Mouse (Mus musculus): ENCODE data around the gene Klf1.

The Klf1 gene

DNA sequence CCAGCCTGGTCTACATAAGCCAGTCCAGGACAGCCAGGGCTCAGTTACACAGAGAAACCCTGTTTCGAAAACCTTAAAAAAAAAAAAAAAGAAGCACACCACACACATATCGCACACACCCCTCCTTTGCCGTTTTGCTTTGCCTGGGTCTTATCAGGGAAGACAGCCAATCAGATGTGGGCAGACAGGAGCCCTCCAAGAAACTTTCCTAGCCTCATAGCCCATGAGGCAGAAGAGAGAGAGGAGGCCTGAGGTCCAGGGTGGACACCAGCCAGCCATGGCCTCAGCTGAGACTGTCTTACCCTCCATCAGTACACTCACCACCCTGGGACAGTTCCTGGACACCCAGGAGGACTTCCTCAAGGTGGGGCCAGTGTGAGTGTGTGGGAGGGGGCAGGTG is at the start of gene Klf1:
Gene Klf1 (plus strand): TSS at position 177 of the 400 bp plus-strand sequence.
- in situ Hi-C loops (cut with MboI; ENCODE audit: low sequenced_read_pairs): no loop called here

- in situ Hi-C loops (cut with MboI; ENCODE audit: low sequenced_read_pairs): no loop called here
These were observed 45.3 kb upstream of the Klf1 start for GRCm38 (mm10) chr8:84856434-84856833.

DNA sequence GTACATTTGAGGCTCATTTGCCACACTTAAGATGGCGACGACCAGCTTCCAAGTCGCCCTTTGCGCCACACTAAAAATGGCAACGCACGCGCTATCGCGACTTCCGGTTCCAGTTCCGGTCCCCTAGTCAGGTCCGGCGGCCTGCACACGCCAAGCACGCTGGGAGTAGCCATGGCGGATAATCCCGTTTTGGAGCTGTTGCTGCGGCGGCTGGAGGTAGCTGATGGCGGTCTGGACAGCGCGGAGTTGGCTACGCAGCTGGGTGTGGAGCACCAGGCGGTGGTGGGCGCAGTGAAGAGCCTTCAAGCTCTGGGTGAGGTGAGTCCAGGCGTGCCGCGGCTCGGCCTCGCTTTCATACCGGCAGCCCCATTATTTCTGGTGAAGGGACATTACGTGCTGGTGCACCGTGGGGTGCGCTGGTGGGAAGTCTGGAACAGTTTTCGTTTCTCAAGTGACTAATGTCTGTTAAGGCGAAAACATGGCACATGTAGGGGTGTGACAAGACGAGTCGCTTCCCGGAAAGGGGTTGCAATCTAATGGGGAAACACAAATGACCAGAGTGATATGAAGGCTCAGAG is 44.8 kb upstream of the Klf1 start, which contains the start of gene Farsa:
Gene Farsa (plus strand): TSS at position 126 of the 578 bp plus-strand sequence.
- in situ Hi-C loops (cut with MboI; ENCODE audit: low sequenced_read_pairs): no loop called here

GRCm38 (mm10) chr8:84871376-84872308 is 30.1 kb upstream of the Klf1 start, which contains the start of gene Syce2:
Gene Syce2, plus strand, starts transcription at chr8:84872111.
- in situ Hi-C loops (cut with MboI; ENCODE audit: low sequenced_read_pairs): no loop called here

- in situ Hi-C loops (cut with MboI; ENCODE audit: low sequenced_read_pairs): no loop called here
These were observed 29.3 kb upstream of the Klf1 start for GRCm38 (mm10) chr8:84872309-84872965.

DNA sequence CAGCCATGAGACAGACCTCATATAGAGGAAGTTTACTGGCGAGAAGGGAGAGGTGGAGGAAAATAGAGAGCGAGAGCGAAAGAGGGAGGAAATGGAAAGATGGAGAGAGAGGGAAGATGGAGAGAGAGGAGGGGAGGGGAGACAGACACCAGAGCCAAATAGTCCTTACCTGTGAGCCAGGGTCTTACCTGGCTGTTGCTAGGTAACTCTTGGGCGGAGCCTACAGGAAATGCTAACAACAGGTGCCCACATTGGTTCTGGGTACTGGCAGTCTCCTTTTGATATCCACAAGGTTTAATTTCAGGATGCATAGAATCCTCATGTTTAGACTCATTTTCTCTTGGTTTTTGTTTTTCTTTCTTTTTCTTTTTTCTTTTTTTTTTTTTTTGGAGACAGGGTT is 28.7 kb upstream of the Klf1 start:
- in situ Hi-C loops (cut with MboI; ENCODE audit: low sequenced_read_pairs): no loop called here

DNA sequence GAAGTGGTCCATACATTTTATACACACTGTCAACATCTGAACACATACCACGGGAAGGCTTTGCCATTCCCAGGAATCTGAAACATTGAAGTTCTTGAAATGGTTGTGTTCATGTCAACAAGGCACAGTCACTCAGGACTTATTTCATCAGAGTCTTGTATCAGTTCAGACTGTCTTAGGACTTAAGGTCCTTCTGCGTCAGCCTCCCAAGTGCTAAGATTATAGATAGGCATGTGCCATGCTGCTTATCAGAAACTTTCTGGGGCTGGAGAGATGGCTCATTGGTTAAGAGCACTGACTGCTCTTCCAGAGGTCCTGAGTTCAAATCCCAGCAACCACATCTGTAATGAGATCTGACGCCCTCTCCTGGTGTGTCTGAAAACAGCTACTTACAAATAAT is 27.4 kb upstream of the Klf1 start:
- in situ Hi-C loops (cut with MboI; ENCODE audit: low sequenced_read_pairs): no loop called here

GRCm38 (mm10) chr8:84877297-84878035 is 24.3 kb upstream of the Klf1 start:
- in situ Hi-C loops (cut with MboI; ENCODE audit: low sequenced_read_pairs): no loop called here

DNA sequence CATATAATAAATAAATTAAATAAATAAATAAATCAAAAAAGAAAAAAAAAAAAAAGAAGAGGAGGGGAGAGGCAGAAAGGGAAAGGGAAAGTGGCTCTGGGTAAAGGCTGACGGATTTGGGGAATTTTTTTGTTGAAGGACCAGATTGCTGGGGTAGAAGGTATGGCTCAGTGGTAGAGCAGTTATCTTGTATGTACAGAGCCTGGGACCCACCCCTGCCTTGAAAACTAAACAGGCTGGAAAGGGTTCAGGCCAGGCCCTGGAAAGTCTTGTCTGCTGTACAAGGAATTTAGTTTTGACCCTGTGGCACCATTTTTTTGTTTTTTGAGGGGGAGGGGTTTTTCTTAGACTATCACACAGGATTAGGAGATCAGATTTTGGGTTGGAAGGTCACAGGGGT is 22.8 kb upstream of the Klf1 start:
- in situ Hi-C loops (cut with MboI; ENCODE audit: low sequenced_read_pairs): no loop called here

GRCm38 (mm10) chr8:84884728-84885127 is 17.0 kb upstream of the Klf1 start:
- in situ Hi-C loops (cut with MboI; ENCODE audit: low sequenced_read_pairs): no loop called here

GRCm38 (mm10) chr8:84888280-84888679 is 13.4 kb upstream of the Klf1 start:
- in situ Hi-C loops (cut with MboI; ENCODE audit: low sequenced_read_pairs): no loop called here

GRCm38 (mm10) chr8:84889141-84889540 is 12.6 kb upstream of the Klf1 start:
- in situ Hi-C loops (cut with MboI; ENCODE audit: low sequenced_read_pairs): no loop called here

DNA sequence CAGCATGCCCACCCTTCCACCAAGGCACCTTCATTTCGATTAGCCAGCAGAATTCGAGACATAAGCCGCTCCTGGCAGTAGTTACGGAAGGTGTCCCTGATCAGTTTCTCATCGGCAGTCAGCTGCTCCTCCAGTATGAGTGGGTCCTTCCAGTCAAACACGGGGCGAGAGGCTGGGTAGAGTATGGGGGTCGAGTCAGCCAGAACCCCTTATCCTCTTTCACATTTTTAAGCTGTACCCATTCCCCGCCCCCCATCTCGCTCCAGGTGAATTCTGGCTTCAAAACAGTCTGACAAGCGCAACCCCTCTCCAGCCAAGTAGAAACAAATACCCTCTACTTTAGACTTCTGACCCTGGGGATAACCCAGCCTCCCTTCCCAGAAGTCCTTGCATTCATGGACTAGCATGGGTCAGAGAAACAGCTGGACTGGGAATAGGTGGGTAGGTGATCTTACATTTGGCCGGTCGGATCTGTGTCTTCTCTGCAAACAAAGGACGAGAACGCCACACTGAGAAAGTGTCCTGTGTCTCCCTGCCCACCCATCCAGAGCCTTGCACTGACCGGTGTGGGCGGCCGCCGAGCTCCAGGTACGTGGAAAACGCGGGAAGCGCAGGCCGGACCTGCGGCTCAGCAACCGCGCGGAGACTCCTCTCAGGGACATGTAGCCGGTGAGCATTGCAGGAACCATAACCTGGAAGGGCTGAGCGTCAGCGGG is 8.6 kb upstream of the Klf1 start:
- in situ Hi-C loops (cut with MboI; ENCODE audit: low sequenced_read_pairs): no loop called here

DNA sequence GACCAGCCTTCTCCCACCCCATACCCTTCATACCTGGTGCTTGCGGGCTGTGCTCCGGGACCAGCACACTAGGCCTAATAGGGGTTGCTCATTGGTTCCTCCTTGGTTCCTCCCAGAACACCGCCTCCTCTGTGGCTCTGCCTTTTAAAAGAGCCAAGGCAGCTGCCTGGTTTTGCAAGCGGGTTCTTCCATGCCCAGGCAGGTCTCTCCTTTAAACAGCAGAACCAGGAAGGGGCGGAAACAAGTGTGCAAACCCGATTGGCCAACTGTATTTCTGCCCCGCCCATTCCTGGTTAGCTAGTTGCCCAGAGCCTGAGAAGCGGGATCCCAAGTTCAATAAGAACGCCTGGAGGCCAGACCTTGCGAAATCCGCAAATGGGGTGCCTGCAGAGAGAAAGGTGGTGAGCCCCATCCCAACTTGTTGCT is 8.0 kb upstream of the Klf1 start, which contains the start of gene Gcdh:
Gene Gcdh (minus strand): TSS at position 213 of the 426 bp plus-strand sequence.
- in situ Hi-C loops (cut with MboI; ENCODE audit: low sequenced_read_pairs): no loop called here

- in situ Hi-C loops (cut with MboI; ENCODE audit: low sequenced_read_pairs): no loop called here
These were observed 5.8 kb upstream of the Klf1 start for GRCm38 (mm10) chr8:84895963-84896362.

DNA sequence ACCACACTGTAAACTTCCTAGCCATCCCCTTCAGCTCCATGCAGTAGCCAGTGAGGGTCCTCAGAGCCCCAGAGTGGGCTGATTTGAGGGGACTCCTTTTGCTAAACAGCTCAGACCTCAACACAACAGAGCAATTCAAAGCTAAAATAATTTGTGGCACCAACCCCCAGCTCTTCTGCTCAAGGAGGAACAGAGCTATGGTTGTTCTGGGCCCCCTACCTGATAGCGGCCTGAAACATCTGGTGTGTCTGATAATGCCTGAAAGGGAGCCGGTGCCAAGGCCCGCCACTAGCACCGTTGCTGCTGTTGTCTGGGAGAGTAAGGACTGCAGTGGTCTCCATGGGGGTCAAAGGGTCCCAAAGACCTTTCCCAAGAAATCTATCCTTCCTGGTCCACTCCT is 657 bp upstream of the Klf1 start:
- in situ Hi-C loops (cut with MboI; ENCODE audit: low sequenced_read_pairs): no loop called here

DNA sequence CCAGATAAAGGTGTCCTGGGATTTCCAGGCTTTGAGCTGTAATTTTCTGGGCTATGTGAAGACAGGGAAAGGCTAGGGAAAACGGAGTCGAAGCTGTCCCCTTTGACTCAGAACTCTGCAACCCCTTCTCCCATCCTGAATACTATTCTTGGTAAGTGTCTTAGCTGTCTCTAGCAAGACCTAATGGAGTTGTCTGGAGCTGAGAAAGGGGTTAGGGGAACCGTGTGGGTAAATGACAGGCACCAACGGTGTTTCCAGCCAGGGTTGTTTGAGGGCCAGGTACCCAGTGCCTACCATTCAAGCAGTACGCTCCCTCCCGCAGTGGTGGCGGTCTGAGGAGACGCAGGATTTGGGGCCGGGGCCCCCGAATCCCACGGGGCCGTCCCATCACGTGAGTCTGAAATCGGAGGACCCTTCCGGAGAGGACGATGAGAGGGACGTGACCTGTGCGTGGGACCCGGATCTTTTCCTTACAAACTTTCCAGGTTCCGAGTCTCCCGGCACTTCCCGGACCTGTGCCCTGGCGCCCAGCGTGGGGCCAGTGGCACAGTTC is 715 bp downstream of the Klf1 start:
- in situ Hi-C loops (cut with MboI; ENCODE audit: low sequenced_read_pairs): no loop called here

GRCm38 (mm10) chr8:84902920-84903661 is 1.4 kb downstream of the Klf1 start:
- in situ Hi-C loops (cut with MboI; ENCODE audit: low sequenced_read_pairs): no loop called here

DNA sequence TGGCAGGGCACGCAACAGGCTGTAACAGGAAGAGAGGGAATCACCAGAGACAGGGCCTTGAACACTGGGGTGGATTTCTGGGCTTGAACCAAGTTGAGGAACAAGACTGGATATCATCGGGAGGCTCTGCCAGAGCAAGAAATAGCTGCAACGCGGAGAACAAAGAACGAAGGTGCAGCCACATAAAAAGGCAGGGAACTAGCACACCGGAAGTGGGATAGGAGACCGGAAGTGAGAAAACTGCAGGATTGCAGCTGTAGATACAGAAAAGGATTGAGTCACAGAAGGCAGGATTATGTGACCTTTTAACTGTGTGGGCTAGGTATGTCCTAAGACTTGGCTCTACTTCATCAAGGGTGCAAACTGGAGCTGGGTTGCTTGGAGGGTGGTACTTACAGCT is 2.6 kb downstream of the Klf1 start:
- in situ Hi-C loops (cut with MboI; ENCODE audit: low sequenced_read_pairs): no loop called here

All from CH12F3 (cell line).